9 mouse cellular contexts compared by ENCODE assay signal in genomic region chr4:139577006-139577405, GRCm38 (mm10). TPM values are rescaled to one million over a fixed set of nuclear protein-coding genes. Genes with fewer than 3 reads are reported as not detected.
A peak's percentile ranks its signal among the peaks of the same experiment; 100 is the strongest.
DNase-seq lines count a peak whose midpoint lies in the region; ATAC-seq and TF ChIP-seq lines count a peak whose summit lies in the region.
"Had no signal": no experiment of that assay in that cellular context is flagged by ENCODE, and none has a peak within 500 bp of the region (broad histone marks: within the 10 kb centered on the region; RNA-seq: fewer than 3 reads in every experiment).

No protein-coding gene starts in this region.

- H3K4me2 ChIP-seq in lung, embryonic 14.5 days, result peak overlapping the region; percentile 97
- H3K4me2 ChIP-seq in forebrain, embryonic 14.5 days (ENCODE audit: low read length), result no peak overlapping the region
- H3K4me2 ChIP-seq in limb, embryonic 13.5 days (replicated peaks), result peak overlapping the region; percentile 96

- H3K4me1 ChIP-seq in lung, embryonic 14.5 days (ENCODE audit: insufficient read depth), result peaks cover 37% of the 10 kb centered on the region
- H3K4me1 ChIP-seq in forebrain, embryonic 14.5 days (ENCODE audit: control insufficient read depth, insufficient read depth, low read length), result peaks cover 19% of the 10 kb centered on the region; the same call in 1 of the 2 replicates
- peaks cover 75% of the 10 kb centered on the region for H3K4me1 ChIP-seq in limb, embryonic 13.5 days
- H3K4me1 ChIP-seq in small intestine, adult 2 months (ENCODE audit: control insufficient read depth, insufficient read depth, insufficient read length, low read length), result peaks cover 41% of the 10 kb centered on the region

- no peaks in the 10 kb centered on the region for H3K36me3 ChIP-seq in lung, embryonic 14.5 days (ENCODE audit: insufficient read depth)
- no peaks in the 10 kb centered on the region for H3K36me3 ChIP-seq in forebrain, embryonic 14.5 days (ENCODE audit: control insufficient read depth, insufficient read depth, low read length)
- no peaks in the 10 kb centered on the region for H3K36me3 ChIP-seq in limb, embryonic 13.5 days
- no peaks in the 10 kb centered on the region for H3K36me3 ChIP-seq in small intestine, adult 2 months (ENCODE audit: control insufficient read depth, insufficient read depth, low read length)

- TF ChIP-seq POLR2A in small intestine, adult 2 months (IDR thresholded peaks at IDR 0.05; ENCODE audit: low read depth, low read length), result no peak

- no peak for DNase-seq in lung, embryonic 14.5 days
- DNase-seq in lung, postnatal 4 days, result no peak
- no peak for DNase-seq in forebrain, embryonic 14.5 days (ENCODE audit: low spot score)
- no peak for DNase-seq in thymus, postnatal 36 days
- DNase-seq in left cerebral cortex, postnatal 36 days (ENCODE audit: low spot score in 2 of 2), result no peak
- no peak for DNase-seq in thymus, postnatal 25 days

- intact Hi-C loops in left cerebral cortex, postnatal 36 days (cut with DNase I), result loop anchor here (5.0 kb wide), 1 partner anchor 35 kb away; no protein-coding TSS in a partner anchor

- H3K9me3 ChIP-seq in lung, embryonic 14.5 days (ENCODE audit: low read depth, low read length), result no peaks in the 10 kb centered on the region
- H3K9me3 ChIP-seq in forebrain, embryonic 14.5 days (replicated peaks; ENCODE audit: control insufficient read depth, low read length), result no peaks in the 10 kb centered on the region
- H3K9me3 ChIP-seq in limb, embryonic 13.5 days, result no peaks in the 10 kb centered on the region

- no peak for TF ChIP-seq CTCF in lung, embryonic 14.5 days (IDR thresholded peaks at IDR 0.05; ENCODE audit: low read depth)
- no peak for TF ChIP-seq CTCF in small intestine, adult 2 months (IDR thresholded peaks at IDR 0.05; ENCODE audit: extremely low read depth, insufficient read length, insufficient replicate concordance, low read depth, low read length)

- 60% methylated on average over 7 of the region's 7 CpGs for WGBS in lung, embryonic 14.5 days
- 87% methylated on average over 7 of the region's 7 CpGs for WGBS in forebrain, embryonic 14.5 days
- 78% methylated on average over 7 of the region's 7 CpGs for WGBS in limb, embryonic 13.5 days
- WGBS in small intestine, adult 2 months, result 24% methylated on average over 7 of the region's 7 CpGs

- ATAC-seq in lung, embryonic 14.5 days (ENCODE audit: insufficient read depth), result no peak
- no peak for ATAC-seq in forebrain, embryonic 14.5 days
- ATAC-seq in limb, embryonic 13.5 days (ENCODE audit: low FRiP score, low read depth), result no peak

- no peak overlapping the region for H3K27ac ChIP-seq in lung, embryonic 14.5 days (ENCODE audit: low read depth)
- no peak overlapping the region for H3K27ac ChIP-seq in forebrain, embryonic 14.5 days (ENCODE audit: low read depth, low read length)
- no peak overlapping the region for H3K27ac ChIP-seq in limb, embryonic 13.5 days
- no peak overlapping the region for H3K27ac ChIP-seq in small intestine, adult 2 months (ENCODE audit: insufficient read depth, low read depth, low read length)

- H3K9ac ChIP-seq in lung, embryonic 14.5 days, result peak overlapping the region; percentile 81; the same call in 1 of the 2 replicates
- H3K9ac ChIP-seq in forebrain, embryonic 14.5 days (ENCODE audit: low read length), result 0 out of 2 replicates have a peak overlapping the region, but pooled peaks have one; percentile 35
- H3K9ac ChIP-seq in limb, embryonic 13.5 days, result peak overlapping the region; percentile 89

- no peaks in the 10 kb centered on the region for H3K27me3 ChIP-seq in lung, embryonic 14.5 days (ENCODE audit: insufficient read depth, low read length)
- 0 out of 2 replicates have a peak, but pooled peaks cover 6% of the 10 kb centered on the region for H3K27me3 ChIP-seq in forebrain, embryonic 14.5 days (replicated peaks; ENCODE audit: control insufficient read depth, insufficient read depth, low read length)
- H3K27me3 ChIP-seq in limb, embryonic 13.5 days, result peaks cover 7% of the 10 kb centered on the region; the same call in 1 of the 2 replicates
- H3K27me3 ChIP-seq in small intestine, adult 2 months (ENCODE audit: control insufficient read depth, insufficient read depth, low read length), result no peaks in the 10 kb centered on the region

- peak overlapping the region; percentile 83 for H3K4me3 ChIP-seq in lung, embryonic 14.5 days (ENCODE audit: low read depth, low read length)
- H3K4me3 ChIP-seq in forebrain, embryonic 14.5 days (ENCODE audit: low read depth, low read length), result no peak overlapping the region
- peak overlapping the region; percentile 78 for H3K4me3 ChIP-seq in limb, embryonic 13.5 days
- H3K4me3 ChIP-seq in small intestine, adult 2 months (ENCODE audit: low read depth, low read length), result peak overlapping the region; percentile 83

RNA-seq across cellular contexts. Expression of gene Gm21969, which starts 26.0 kb away (rescaled TPM):
- not detected in 2 replicates for polyA plus RNA-seq in lung, embryonic 14.5 days (2014; fragmentation: Nextera tagmentation; extraction: Ambion mirVana)
- polyA plus RNA-seq in forebrain, embryonic 14.5 days (2014; fragmentation: Nextera tagmentation; extraction: Ambion mirVana), result not detected in 2 replicates
- polyA plus RNA-seq in limb, embryonic 13.5 days (2015; fragmentation: Nextera tagmentation; extraction: Ambion mirVana), result not detected in 2 replicates
- polyA plus RNA-seq in small intestine, adult 2 months (2012; rRNA removed), result not detected in 2 replicates
- total RNA-seq in left cerebral cortex, postnatal 36 days (2021), result not detected
- total RNA-seq: heart, adult 18-20 months had no signal

RNA-seq across cellular contexts. Expression of gene Aldh4a1, which starts 45.7 kb away (rescaled TPM):
- 11.7 and 13.8 TPM in 2 replicates for polyA plus RNA-seq in lung, embryonic 14.5 days (2014; fragmentation: Nextera tagmentation; extraction: Ambion mirVana)
- polyA plus RNA-seq in forebrain, embryonic 14.5 days (2014; fragmentation: Nextera tagmentation; extraction: Ambion mirVana), result 18.6 and 21.6 TPM in 2 replicates
- 24.7 and 25.9 TPM in 2 replicates for polyA plus RNA-seq in limb, embryonic 13.5 days (2015; fragmentation: Nextera tagmentation; extraction: Ambion mirVana)
- 48.3 and 110 TPM in 2 replicates for polyA plus RNA-seq in small intestine, adult 2 months (2012; rRNA removed)
- total RNA-seq in left cerebral cortex, postnatal 36 days (2021), result 10 to 100 TPM; 17.2 to 19.5 TPM

RNA-seq across cellular contexts. Expression of gene Iffo2, which starts 46.7 kb away (rescaled TPM):
- polyA plus RNA-seq in lung, embryonic 14.5 days (2014; fragmentation: Nextera tagmentation; extraction: Ambion mirVana), result 7.7 TPM in 2 replicates
- 3.1 and 4.5 TPM in 2 replicates for polyA plus RNA-seq in forebrain, embryonic 14.5 days (2014; fragmentation: Nextera tagmentation; extraction: Ambion mirVana)
- polyA plus RNA-seq in limb, embryonic 13.5 days (2015; fragmentation: Nextera tagmentation; extraction: Ambion mirVana), result 4.4 and 4.6 TPM in 2 replicates
- 2.6 and 3.3 TPM in 2 replicates for polyA plus RNA-seq in small intestine, adult 2 months (2012; rRNA removed)
- 10 to 100 TPM; 15.7 to 18.8 TPM for total RNA-seq in left cerebral cortex, postnatal 36 days (2021)

Comparison
In these comparisons a context has a peak if more than half of its experiments do, and no peak if none do; other contexts are left out.
1. H3K9ac ChIP-seq: peak in every context shown above with its lines; median percentile 89 in limb, embryonic 13.5 days; 81 in lung, embryonic 14.5 days; 35 in forebrain, embryonic 14.5 days.